Mouse (Mus musculus) neural tube, embryonic 11.5 days (tissue): ENCODE measurements around the gene Cflar. TPM values are rescaled to one million over a fixed set of nuclear protein-coding genes. Genes with fewer than 3 reads are reported as not detected.
"Not testable (repeated sequence)": the region's sequence is repeated elsewhere in the genome, so short reads cannot be mapped to it uniquely, and the experiment has no call there.

Experiments used
- ATAC-seq: fragments of 200-750 bp; cut with Nextera tagmentation; 2 replicates; pipeline ENCODE4 v1.8.0; 2017; ENCODE audit warnings: moderate number of reproducible peaks, mild to moderate bottlenecking, moderate TSS enrichment, moderate library complexity; ENCODE audit not compliant: insufficient read depth, low FRiP score, low TSS enrichment
- DNase-seq: peaks from one replicate; pipeline ENCODE4 v3.0.0-alpha.2; 2015; ENCODE audit warnings: low spot score
- H3K27ac ChIP-seq: fragments of 300-500 bp; sonication (generic); 2 replicates; pipeline ENCODE4 v1.5.1; 2014; ENCODE audit warnings: low read depth, mild to moderate bottlenecking, low read length
- H3K27me3 ChIP-seq: fragments of 300-500 bp; sonication (generic); 2 replicates; pipeline ENCODE4 v1.6.1; 2014; ENCODE audit warnings: mild to moderate bottlenecking, low read length, mixed read lengths; ENCODE audit not compliant: control insufficient read depth, insufficient read depth
- H3K36me3 ChIP-seq: fragments of 300-500 bp; sonication (generic); 2 replicates; pipeline ENCODE4 v1.6.1; 2014; ENCODE audit warnings: mild to moderate bottlenecking, low read length, moderate library complexity, mixed read lengths; ENCODE audit not compliant: control insufficient read depth, insufficient read depth
- H3K4me1 ChIP-seq: fragments of 300-500 bp; sonication (generic); 2 replicates; pipeline ENCODE4 v1.6.1; 2014; ENCODE audit warnings: low read length, mixed read lengths; ENCODE audit not compliant: control insufficient read depth, insufficient read depth
- H3K4me2 ChIP-seq: fragments of 300-500 bp; sonication (generic); 2 replicates; pipeline ENCODE4 v1.6.1; 2014; ENCODE audit warnings: low read depth, mild to moderate bottlenecking, moderate library complexity
- H3K4me3 ChIP-seq: fragments of 300-500 bp; sonication (generic); 2 replicates; pipeline ENCODE4 v1.5.1; 2014; ENCODE audit warnings: low read depth, low read length
- H3K9ac ChIP-seq: fragments of 300-500 bp; sonication (generic); 2 replicates; pipeline ENCODE4 v1.6.1; 2014; ENCODE audit warnings: mild to moderate bottlenecking, low read length
- H3K9me3 ChIP-seq: fragments of 300-500 bp; sonication (generic); 2 replicates; pipeline ENCODE4 v1.6.1; 2016; ENCODE audit warnings: low read length; ENCODE audit not compliant: control insufficient read depth
- WGBS: fragments of 180-500 bp; shearing (Covaris S2); extraction: QIAGEN DNeasy Blood & Tissue Kit; methylation state at CpG from one replicate; pipeline ENCODE4 v1.1.7; 2014; 5-methylcytosine and 5-hydroxymethylcytosine counted together
- polyA plus RNA-seq: library from polyadenylated mRNA; unstranded; fragments of >200 nt; fragmentation: Nextera tagmentation; extraction: Ambion mirVana; gene quantifications from 2 replicates; pipeline ENCODE4 v1.2.1, GENCODE M21; 2014

Gene Cflar
- polyA plus RNA-seq, result 18.0 and 20.7 TPM in 2 replicates

GRCm38 (mm10) chr1:58711365-58712016, at the start of gene Cflar:
Gene Cflar (plus strand): TSS chr1:58711508.
- peak; percentile 80 for ATAC-seq

DNA sequence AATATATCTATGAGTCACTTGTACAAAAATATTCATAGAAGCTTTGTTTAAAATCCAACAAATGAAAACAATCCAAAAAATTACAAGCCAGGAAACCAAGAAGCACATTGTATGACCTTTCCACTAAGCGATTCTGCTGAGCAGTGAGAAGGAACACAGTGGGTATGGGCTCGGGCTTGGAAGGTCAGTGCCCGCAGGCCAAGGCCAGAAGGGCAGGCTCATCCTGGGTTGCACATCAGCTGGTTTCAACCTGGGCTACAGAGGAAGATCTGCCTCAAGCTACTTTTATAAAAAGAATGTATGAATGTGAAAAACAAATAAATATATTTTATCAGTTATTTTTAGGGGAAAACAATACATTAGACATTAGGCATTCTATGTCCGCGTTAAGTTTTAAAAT, 48.6 kb upstream of the Cflar start:
- not testable (repeated sequence) for H3K4me2 ChIP-seq, H3K9ac ChIP-seq, H3K9me3 ChIP-seq, H3K4me3 ChIP-seq, ATAC-seq, H3K27me3 ChIP-seq, H3K27ac ChIP-seq, DNase-seq, H3K36me3 ChIP-seq, H3K4me1 ChIP-seq
- 93% methylated on average over 5 of the region's 5 CpGs for WGBS

More at GRCm38 (mm10) chr1:58711365-58712016, at the start of gene Cflar:
- no peaks in the 10 kb centered on the region for H3K27me3 ChIP-seq
- under 1% methylated on average over 45 of the region's 45 CpGs for WGBS
- H3K4me3 ChIP-seq, result peak within 1 kb of the TSS; percentile 60
- peak within 1 kb of the TSS; percentile 81 for H3K9ac ChIP-seq
- peak; percentile 78 for DNase-seq
- H3K27ac ChIP-seq, result peak within 1 kb of the TSS; percentile 90
- no peaks in the 10 kb centered on the region for H3K4me1 ChIP-seq
- H3K9me3 ChIP-seq, result no peaks in the 10 kb centered on the region
- H3K4me2 ChIP-seq, result peak within 1 kb of the TSS; percentile 63
- no peaks in the 10 kb centered on the region for H3K36me3 ChIP-seq

DNA sequence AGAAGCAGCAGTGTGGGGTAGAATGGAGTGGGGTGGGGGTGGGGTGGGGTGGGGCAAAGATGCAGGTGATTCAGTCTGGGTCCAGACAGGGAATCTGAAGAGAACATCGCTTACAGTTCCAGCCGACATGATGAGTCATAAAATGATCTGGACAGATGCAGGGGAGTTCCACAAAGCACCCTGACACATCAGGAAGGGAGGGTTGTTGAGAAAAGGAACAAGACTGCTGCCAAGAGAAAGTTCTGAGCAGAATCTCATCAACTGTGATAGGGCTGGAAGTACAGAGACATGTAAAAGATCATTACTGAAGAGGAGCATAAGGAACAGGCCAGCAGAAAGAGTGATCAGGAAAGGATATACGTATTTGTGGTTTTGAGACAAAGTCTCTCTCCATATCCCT, 47.9 kb upstream of the Cflar start:
- H3K9me3 ChIP-seq, H3K36me3 ChIP-seq, H3K4me2 ChIP-seq, ATAC-seq, H3K4me3 ChIP-seq, H3K27me3 ChIP-seq, DNase-seq, H3K27ac ChIP-seq, H3K4me1 ChIP-seq, H3K9ac ChIP-seq: not testable (repeated sequence)
- 87% methylated on average over 3 of the region's 3 CpGs for WGBS

DNA sequence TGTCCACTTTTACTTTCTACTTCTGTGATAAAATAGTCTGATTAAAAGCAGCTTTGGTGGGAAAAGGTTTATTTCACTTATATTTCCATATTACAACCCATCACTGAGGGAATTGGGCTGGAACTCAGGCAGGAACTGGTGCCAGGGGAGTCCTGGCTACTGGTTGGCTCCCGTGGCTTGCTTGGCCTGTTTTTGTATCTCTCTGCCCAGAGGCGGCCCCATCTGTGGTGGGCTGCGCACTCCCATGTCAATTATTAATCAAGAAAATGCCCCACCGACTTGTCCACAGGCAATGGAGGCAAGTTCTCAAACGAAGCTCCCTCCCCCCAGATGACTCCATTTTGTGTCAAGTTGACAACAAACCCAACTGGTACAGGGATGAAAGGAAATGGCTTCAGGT, 43.1 kb upstream of the Cflar start:
- Histone ChIP-seq H3K4me1 (no peaks in the 10 kb centered on the region), H3K9ac (no peak overlapping the region), H3K27ac (no peak overlapping the region), H3K4me3 (no peak overlapping the region), H3K4me2 (no peak overlapping the region), H3K36me3 (no peaks in the 10 kb centered on the region), H3K9me3 (no peaks in the 10 kb centered on the region), H3K27me3 (no peaks in the 10 kb centered on the region)
- DNase-seq (no peak), ATAC-seq (no peak)
- 90% methylated on average over 5 of the region's 5 CpGs for WGBS

GRCm38 (mm10) chr1:58669635-58670034, 41.7 kb upstream of the Cflar start:
- not testable (repeated sequence) for H3K4me2 ChIP-seq, H3K27ac ChIP-seq, H3K9me3 ChIP-seq, H3K27me3 ChIP-seq, H3K36me3 ChIP-seq, DNase-seq, ATAC-seq, H3K4me3 ChIP-seq, H3K4me1 ChIP-seq, H3K9ac ChIP-seq
- 84% methylated on average over 3 of the region's 3 CpGs for WGBS

DNA sequence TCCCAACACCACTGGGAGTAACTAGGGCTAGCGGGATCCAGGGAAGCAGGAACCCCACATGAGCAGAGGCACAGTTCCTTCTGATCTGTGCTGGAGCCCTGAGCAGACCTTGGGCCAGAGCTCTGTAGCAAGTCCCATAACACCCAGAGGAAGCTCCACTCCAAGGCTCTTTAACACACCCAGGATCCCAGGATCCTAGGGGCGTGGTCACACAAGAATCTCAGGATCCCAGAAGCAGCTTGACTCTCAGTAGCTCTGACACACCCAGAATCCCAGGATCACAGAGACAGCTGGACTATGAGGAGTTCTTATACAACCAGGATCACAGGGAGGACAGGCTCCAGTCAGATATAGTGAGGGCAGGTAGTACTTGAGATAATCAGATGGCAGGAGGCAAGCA, 39.2 kb upstream of the Cflar start:
- H3K4me1 ChIP-seq, result no peaks in the 10 kb centered on the region
- H3K27ac ChIP-seq, result no peak overlapping the region
- H3K4me3 ChIP-seq, result no peak overlapping the region
- no peak overlapping the region for H3K4me2 ChIP-seq
- WGBS, result 78% methylated on average over 2 of the region's 2 CpGs
- H3K9ac ChIP-seq, result no peak overlapping the region
- DNase-seq (no peak), ATAC-seq (no peak)
- H3K36me3 ChIP-seq, result no peaks in the 10 kb centered on the region
- H3K27me3 ChIP-seq, result no peaks in the 10 kb centered on the region
- H3K9me3 ChIP-seq, result no peaks in the 10 kb centered on the region

- no peak overlapping the region for H3K4me3 ChIP-seq
- no peak overlapping the region for H3K4me2 ChIP-seq
- WGBS, result 86% methylated on average over 3 of the region's 3 CpGs
- no peaks in the 10 kb centered on the region for H3K9me3 ChIP-seq
- H3K27me3 ChIP-seq, result no peaks in the 10 kb centered on the region
- no peak overlapping the region for H3K9ac ChIP-seq
- DNase-seq (no peak), ATAC-seq (no peak)
- no peak overlapping the region for H3K27ac ChIP-seq
- H3K4me1 ChIP-seq, result no peaks in the 10 kb centered on the region
- no peaks in the 10 kb centered on the region for H3K36me3 ChIP-seq
These were observed 36.3 kb upstream of the Cflar start for GRCm38 (mm10) chr1:58675011-58675410.

DNA sequence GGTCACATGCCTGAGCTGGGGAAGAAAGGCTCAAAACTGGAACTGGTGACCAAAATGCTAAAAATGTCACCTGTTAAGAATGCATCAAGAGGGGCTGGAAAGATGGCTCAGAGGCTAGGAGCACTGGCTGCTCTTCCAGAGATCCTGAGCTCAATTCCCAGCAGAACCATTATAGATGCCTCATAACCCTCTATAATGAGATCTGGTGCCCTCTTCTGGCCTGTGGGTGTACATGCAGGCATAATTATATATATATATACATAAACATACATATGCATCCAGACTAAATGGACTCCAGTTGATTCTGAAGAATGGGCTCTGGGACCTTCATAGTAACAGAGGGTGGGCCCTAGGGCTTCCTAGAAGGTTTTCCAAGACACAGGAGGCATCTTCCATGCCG, 33.7 kb upstream of the Cflar start:
- Histone ChIP-seq H3K9ac (no peak overlapping the region), H3K4me3 (no peak overlapping the region), H3K4me1 (no peaks in the 10 kb centered on the region), H3K36me3 (no peaks in the 10 kb centered on the region), H3K9me3 (no peaks in the 10 kb centered on the region), H3K27ac (no peak overlapping the region), H3K4me2 (no peak overlapping the region), H3K27me3 (no peaks in the 10 kb centered on the region)
- peak; percentile 38 for DNase-seq
- 86% methylated on average over 1 of the region's 1 CpGs for WGBS
- ATAC-seq, result no peak

DNA sequence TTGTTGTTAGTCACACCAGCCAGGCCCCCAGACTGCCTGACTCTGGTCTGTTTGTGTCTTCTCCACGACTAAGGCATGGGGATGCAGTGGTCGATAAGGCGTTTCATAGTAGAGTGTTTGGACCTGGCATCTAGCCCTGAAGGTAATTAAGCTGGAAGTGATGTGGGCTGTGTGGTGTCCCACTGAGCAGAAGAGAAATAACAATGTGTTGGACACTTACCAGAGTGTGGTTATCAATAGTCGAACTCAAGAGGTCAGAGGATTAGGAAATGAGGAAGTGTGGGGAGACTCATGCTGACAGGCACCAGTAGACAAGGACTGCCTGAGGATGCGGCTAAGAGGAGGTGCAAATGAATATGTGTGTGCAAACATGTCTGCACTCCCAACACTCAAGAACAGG, 32.9 kb upstream of the Cflar start:
- not testable (repeated sequence) for ATAC-seq, H3K36me3 ChIP-seq, H3K4me2 ChIP-seq, H3K4me3 ChIP-seq, DNase-seq, H3K9me3 ChIP-seq, H3K4me1 ChIP-seq, H3K27ac ChIP-seq, H3K9ac ChIP-seq, H3K27me3 ChIP-seq
- 84% methylated on average over 5 of the region's 5 CpGs for WGBS
